Mouse (Mus musculus) small intestine, adult 2 months (tissue): ENCODE measurements around the gene Rras. TPM values are rescaled to one million over a fixed set of nuclear protein-coding genes. Genes with fewer than 3 reads are reported as not detected.

Experiments
- H3K27ac ChIP-seq: fragments of 200-500 bp; 2 replicates; pipeline ENCODE4 v1.5.1; 2012; ENCODE audit warnings: low read depth, low read length, control low read depth, inconsistent platforms; ENCODE audit not compliant: insufficient read depth
- H3K27me3 ChIP-seq: fragments of 200-500 bp; 2 replicates; pipeline ENCODE4 v1.6.1; 2012; ENCODE audit warnings: mild to moderate bottlenecking, moderate library complexity, low read length, inconsistent platforms; ENCODE audit not compliant: control insufficient read depth, insufficient read depth
- H3K36me3 ChIP-seq: fragments of 200-500 bp; 2 replicates; pipeline ENCODE4 v1.6.1; 2012; ENCODE audit warnings: mild to moderate bottlenecking, low read length, control low read depth, inconsistent platforms; ENCODE audit not compliant: control insufficient read depth, insufficient read depth
- H3K4me1 ChIP-seq: fragments of 200-500 bp; 2 replicates; pipeline ENCODE4 v1.6.1; 2012; ENCODE audit warnings: low read length, inconsistent platforms, mixed read lengths; ENCODE audit not compliant: control insufficient read depth, insufficient read depth, insufficient read length
- H3K4me3 ChIP-seq: fragments of 200-500 bp; 2 replicates; pipeline ENCODE4 v1.5.1; 2012; ENCODE audit warnings: low read depth, mild to moderate bottlenecking, control low read depth, inconsistent platforms, low read length, moderate library complexity
- CTCF ChIP-seq: fragments of 200-500 bp; IDR thresholded peaks from 2 replicates; pipeline ENCODE4 v1.5.1; 2012; ENCODE audit warnings: low read depth, mild to moderate bottlenecking, control low read depth, inconsistent platforms, low read length, moderate library complexity, mixed read lengths; ENCODE audit not compliant: insufficient replicate concordance, insufficient read length; ENCODE audit errors: extremely low read depth
- POLR2A ChIP-seq: fragments of 200-500 bp; IDR thresholded peaks from 2 replicates; pipeline ENCODE4 v1.6.1; 2012; ENCODE audit warnings: low read depth, mild to moderate bottlenecking, control low read depth, inconsistent platforms, low read length, moderate library complexity
- WGBS: fragments of 180-500 bp; shearing (Covaris S2); methylation state at CpG from one replicate; pipeline ENCODE4 v1.1.7; 2018; 5-methylcytosine and 5-hydroxymethylcytosine counted together
- polyA plus RNA-seq: library from polyadenylated mRNA; depleted of rRNA; stranded (reverse); fragments of >200 nt; gene quantifications from 2 replicates; pipeline ENCODE4 v1.2.3, GENCODE M21; 2012; rRNA removed

The Rras gene
- polyA plus RNA-seq, 1 experiment: 67.9 TPM

DNA sequence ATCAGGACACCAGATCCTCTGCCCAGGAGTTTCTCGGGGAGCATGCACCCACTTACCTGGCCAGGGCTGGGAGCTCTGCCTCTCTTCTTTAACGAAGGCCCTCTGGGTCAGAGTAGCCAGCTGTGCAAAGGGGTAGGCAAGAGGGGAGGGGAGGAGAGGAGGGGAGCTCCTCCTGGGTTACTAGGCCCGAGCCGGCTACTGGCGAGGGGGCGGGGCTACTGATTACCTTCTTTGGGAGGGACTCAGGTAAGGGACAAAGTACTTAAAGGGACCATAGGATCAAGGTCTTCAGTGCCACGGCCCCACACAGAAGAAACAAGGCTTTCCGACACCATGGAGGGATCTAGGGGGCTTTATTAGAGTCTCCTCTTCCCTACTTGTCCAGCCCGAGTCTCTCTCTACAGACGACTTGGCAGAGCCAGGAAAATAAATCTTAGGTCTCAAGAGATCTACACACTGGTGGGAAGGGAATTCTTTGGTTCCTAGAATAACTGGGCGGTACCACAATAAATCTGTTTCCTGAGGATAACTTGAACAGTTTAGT, 43.8 kb downstream of the Rras start:
- Histone ChIP-seq H3K27ac (peak overlapping the region; percentile 82), H3K4me3 (peak overlapping the region; percentile 67), H3K36me3 (peaks cover 3% of the 10 kb centered on the region; the same call in 1 of the 2 replicates), H3K27me3 (no peaks in the 10 kb centered on the region), H3K4me1 (no peaks in the 10 kb centered on the region)
- WGBS: 11% methylated on average over 11 of the region's 11 CpGs
- peak; percentile 64; the same call in 1 of the 2 replicates for TF ChIP-seq POLR2A
- no peak for TF ChIP-seq CTCF

DNA sequence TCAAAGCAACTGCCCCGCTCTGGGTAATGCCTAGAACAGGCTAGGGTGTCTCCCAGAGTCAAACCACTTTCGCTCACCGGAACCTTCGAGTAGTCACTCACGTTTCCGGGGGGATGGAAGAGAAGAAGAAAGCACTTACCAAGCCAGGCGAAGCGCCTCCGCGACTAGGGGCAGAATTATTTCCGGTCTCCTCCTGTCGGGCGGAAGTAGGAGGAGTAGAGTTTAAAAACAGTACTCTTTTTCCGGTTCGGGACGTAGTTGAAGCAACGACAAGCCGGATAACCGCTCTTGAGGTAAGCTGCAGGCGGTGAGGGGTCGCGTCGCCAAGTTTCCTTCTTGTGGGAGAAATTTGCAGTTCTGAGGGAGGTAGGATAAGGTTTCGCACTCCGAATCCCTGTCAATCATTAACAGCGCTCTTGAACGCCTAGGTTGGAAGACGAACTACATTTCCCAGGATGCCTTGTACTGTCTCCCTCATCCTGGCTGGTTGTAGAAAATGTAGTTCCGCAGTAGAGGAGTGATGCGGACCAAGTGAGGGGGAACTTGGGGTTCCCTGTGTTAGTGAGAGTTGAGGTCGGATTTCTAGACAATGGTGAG, 44.6 kb downstream of the Rras start, which contains the start of the genes Nosip and Prrg2:
Gene Nosip (plus strand): TSS at position 191 of the 597 bp plus-strand sequence.
Gene Prrg2 (minus strand): TSS at position 439 of the 597 bp plus-strand sequence.
- under 1% methylated on average over 31 of the region's 31 CpGs for WGBS
- Histone ChIP-seq H3K27ac (peak within 1 kb of the TSS; percentile 97), H3K4me3 (peak within 1 kb of the TSS; percentile 95), H3K36me3 (peaks cover 3% of the 10 kb centered on the region; the same call in 1 of the 2 replicates), H3K4me1 (no peaks in the 10 kb centered on the region), H3K27me3 (no peaks in the 10 kb centered on the region)
- TF ChIP-seq CTCF (no peak), POLR2A (peak; percentile 48; the same call in 1 of the 2 replicates)

DNA sequence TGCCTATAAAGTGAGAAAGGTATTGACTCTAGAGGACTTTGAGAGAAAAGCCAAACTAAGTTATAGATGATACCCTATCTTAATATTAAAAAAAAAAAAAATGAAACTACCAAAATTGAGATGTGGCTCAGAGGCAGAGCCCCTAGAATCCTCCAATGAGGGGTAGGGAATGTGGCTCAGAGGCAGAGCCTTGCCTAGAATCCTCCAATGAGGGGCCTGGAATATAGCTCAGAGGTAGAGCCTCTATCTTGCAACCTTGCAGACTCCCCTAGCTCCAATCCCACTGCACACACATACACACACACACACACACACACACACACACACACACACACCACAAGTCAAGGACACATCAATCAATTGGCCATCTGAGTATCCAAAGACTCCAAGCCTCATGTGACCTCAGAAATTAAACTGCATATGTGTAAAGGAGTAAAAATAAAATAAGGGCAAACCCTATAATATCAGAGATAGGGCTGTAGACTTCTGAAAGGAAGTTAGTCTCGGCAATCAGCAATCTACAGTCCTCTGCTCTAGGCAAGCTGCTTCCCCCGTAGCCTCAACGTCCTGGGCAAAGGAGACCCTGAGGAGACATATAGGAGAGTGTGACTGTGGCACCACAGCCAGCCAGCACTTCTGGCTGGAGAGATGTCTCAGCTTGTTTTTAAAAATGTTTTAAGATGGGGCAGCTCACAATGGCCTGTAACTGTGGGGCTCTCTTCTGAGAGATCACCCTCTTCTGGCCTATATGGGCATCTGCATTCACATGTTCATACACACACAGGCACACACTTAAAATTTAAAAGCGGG, 49.6 kb downstream of the Rras start:
- 87% methylated on average over 4 of the region's 4 CpGs for WGBS

DNA sequence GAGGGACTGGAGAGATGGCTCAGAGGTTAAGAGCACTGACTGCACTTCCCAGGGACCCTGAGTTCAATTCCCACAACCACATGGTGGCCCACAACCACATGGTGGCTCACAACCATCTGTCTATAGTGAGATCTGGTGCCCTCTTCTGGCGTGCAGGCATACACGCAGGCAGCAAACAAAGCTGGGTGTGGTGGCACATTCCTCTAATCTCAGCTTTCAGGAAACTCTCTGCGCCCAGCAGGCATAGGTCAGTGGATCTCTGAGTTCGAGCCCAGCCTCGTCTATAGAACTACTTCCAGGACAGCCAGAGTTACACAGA, 50.2 kb downstream of the Rras start:
- WGBS: 8% methylated on average over 5 of the region's 5 CpGs
- Histone ChIP-seq H3K27ac (no peak overlapping the region), H3K4me3 (no peak overlapping the region), H3K4me1 (no peaks in the 10 kb centered on the region), H3K36me3 (no peaks in the 10 kb centered on the region), H3K27me3 (no peaks in the 10 kb centered on the region)
- TF ChIP-seq POLR2A: no peak
- TF ChIP-seq CTCF: peak; percentile 70; the same call in 1 of the 2 replicates

More for the DNA sequence above, 49.6 kb downstream of the Rras start:
- Histone ChIP-seq H3K4me3 (no peak overlapping the region), H3K27ac (no peak overlapping the region), H3K4me1 (no peaks in the 10 kb centered on the region), H3K27me3 (no peaks in the 10 kb centered on the region), H3K36me3 (no peaks in the 10 kb centered on the region)
- TF ChIP-seq CTCF (no peak), POLR2A (no peak)

DNA sequence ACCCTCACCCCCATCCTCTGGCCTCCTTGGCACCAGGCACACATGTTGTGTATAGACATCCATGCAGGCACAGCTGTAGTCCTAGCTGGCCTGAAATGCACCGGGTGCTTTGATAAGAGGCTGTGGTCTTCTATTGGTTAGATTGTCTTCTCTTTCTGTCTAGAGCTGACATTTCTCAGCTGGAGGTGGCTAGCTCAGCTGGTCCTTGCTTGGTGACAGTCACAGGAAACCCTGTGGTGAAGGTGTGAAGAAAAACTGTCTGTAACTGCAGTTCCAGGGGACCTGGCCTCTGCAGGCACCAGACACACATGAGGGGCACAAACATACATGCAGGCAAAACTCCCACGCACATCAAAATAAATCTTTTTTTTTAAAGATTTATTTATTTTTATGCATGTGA, 51.9 kb downstream of the Rras start:
- Histone ChIP-seq H3K27me3 (no peaks in the 10 kb centered on the region), H3K36me3 (peaks cover 5% of the 10 kb centered on the region), H3K27ac (0 out of 2 replicates have a peak overlapping the region, but pooled peaks have one; percentile 37), H3K4me1 (no peaks in the 10 kb centered on the region; the same call in 1 of the 2 replicates), H3K4me3 (no peak overlapping the region)
- TF ChIP-seq POLR2A: no peak
- no peak for TF ChIP-seq CTCF
- 76% methylated on average over 2 of the region's 2 CpGs for WGBS

Other genes starting within 250 kb of the Rras start
- gene Nup62, start 201.9 kb upstream of the Rras start, polyA plus RNA-seq: 30.9 and 53.3 TPM in 2 replicates
- 8.0 and 13.8 TPM in 2 replicates for gene Il4i1, start 201.6 kb upstream of the Rras start, polyA plus RNA-seq
- gene Atf5, start 201.3 kb upstream of the Rras start, polyA plus RNA-seq: 83.9 and 102 TPM in 2 replicates
- 180 and 283 TPM in 2 replicates for gene Akt1s1, start 169.0 kb upstream of the Rras start, polyA plus RNA-seq
- gene Tbc1d17, start 168.9 kb upstream of the Rras start, polyA plus RNA-seq: 32.1 and 63.2 TPM in 2 replicates
- gene Pnkp, start 160.8 kb upstream of the Rras start, polyA plus RNA-seq: 36.9 and 84.2 TPM in 2 replicates
- 82.3 and 141 TPM in 2 replicates for gene Ptov1, start 148.2 kb upstream of the Rras start, polyA plus RNA-seq
- 85.8 and 208 TPM in 2 replicates for gene Med25, start 125.2 kb upstream of the Rras start, polyA plus RNA-seq
- gene Fuz, start 121.9 kb upstream of the Rras start, polyA plus RNA-seq: 15.8 and 27.5 TPM in 2 replicates
- gene Ap2a1, start 88.5 kb upstream of the Rras start, polyA plus RNA-seq: 49.8 and 85.2 TPM in 2 replicates
- not detected in 2 replicates for gene Tsks, start 74.8 kb upstream of the Rras start, polyA plus RNA-seq
- gene Cpt1c, start 43.1 kb upstream of the Rras start, polyA plus RNA-seq: 5.2 and 7.6 TPM in 2 replicates
- gene Prmt1, start 31.4 kb upstream of the Rras start, polyA plus RNA-seq: 50.0 and 68.6 TPM in 2 replicates
- gene Irf3, start 20.3 kb upstream of the Rras start, polyA plus RNA-seq: 52.9 and 91.0 TPM in 2 replicates
- gene Bcl2l12, start 19.2 kb upstream of the Rras start, polyA plus RNA-seq: 10.1 and 16.3 TPM in 2 replicates
- gene Scaf1, start 1.6 kb upstream of the Rras start, polyA plus RNA-seq: 39.8 and 73.0 TPM in 2 replicates
- gene Prr12, start 34.9 kb downstream of the Rras start, polyA plus RNA-seq: 8.1 and 13.2 TPM in 2 replicates
- gene Nosip, start 44.5 kb downstream of the Rras start, polyA plus RNA-seq: 39.3 and 92.7 TPM in 2 replicates
- gene Prrg2, start 44.7 kb downstream of the Rras start, polyA plus RNA-seq: 81.7 and 172 TPM in 2 replicates
- 40.0 and 49.9 TPM in 2 replicates for gene Rcn3, start 74.3 kb downstream of the Rras start, polyA plus RNA-seq
- 47.9 and 78.3 TPM in 2 replicates for gene Fcgrt, start 85.9 kb downstream of the Rras start, polyA plus RNA-seq
- 159 and 207 TPM in 2 replicates for gene Rps11, start 106.5 kb downstream of the Rras start, polyA plus RNA-seq
- gene Rpl13a, start 110.8 kb downstream of the Rras start, polyA plus RNA-seq: 1,193 and 1,266 TPM in 2 replicates
- gene Gm45713, start 118.3 kb downstream of the Rras start, polyA plus RNA-seq: 1.5 TPM in 1 of 2 replicates, not detected in the other
- gene Flt3l, start 118.5 kb downstream of the Rras start, polyA plus RNA-seq: 22.1 and 45.8 TPM in 2 replicates
- gene Pih1d1, start 136.3 kb downstream of the Rras start, polyA plus RNA-seq: 25.3 and 48.5 TPM in 2 replicates
- 133 and 253 TPM in 2 replicates for gene Aldh16a1, start 136.6 kb downstream of the Rras start, polyA plus RNA-seq
- gene Slc17a7, start 146.0 kb downstream of the Rras start, polyA plus RNA-seq: 0.03 and 0.09 TPM in 2 replicates
- not detected in 2 replicates for gene Gfy, start 161.6 kb downstream of the Rras start, polyA plus RNA-seq
- gene Pth2, start 163.0 kb downstream of the Rras start, polyA plus RNA-seq: not detected in 2 replicates
- not detected in 2 replicates for gene Ccdc155, start 186.9 kb downstream of the Rras start, polyA plus RNA-seq
- 0.24 and 0.84 TPM in 2 replicates for gene Dkkl1, start 194.2 kb downstream of the Rras start, polyA plus RNA-seq
- 8.0 and 32.2 TPM in 2 replicates for gene Tead2, start 197.8 kb downstream of the Rras start, polyA plus RNA-seq
- gene Cd37, start 221.2 kb downstream of the Rras start, polyA plus RNA-seq: 33.4 and 63.6 TPM in 2 replicates
- not detected in 2 replicates for gene Slc6a16, start 223.1 kb downstream of the Rras start, polyA plus RNA-seq